Mouse (Mus musculus) embryonic fibroblast, embryonic 13.5 days (primary cell): Measurements from ENCODE around the gene Pfn4.

Source experiments
- CTCF ChIP-seq: IDR thresholded peaks from 2 replicates; pipeline ENCODE4 v1.5.1; 2011; ENCODE audit warnings: mild to moderate bottlenecking, control low read depth, low read length, moderate library complexity, borderline replicate concordance; ENCODE audit not compliant: insufficient read depth
- POLR2A ChIP-seq: IDR thresholded peaks from 2 replicates; pipeline ENCODE4 v1.6.1; 2011; ENCODE audit warnings: low read depth, mild to moderate bottlenecking, control low read depth, low read length, moderate library complexity

- TF ChIP-seq CTCF (no peak), POLR2A (no peak)
Observed at GRCm38 (mm10) chr12:4719066-4719761, 49.6 kb upstream of the Pfn4 start.
